Mouse (Mus musculus): Measurements from ENCODE around the gene Tigd3. TPM values are rescaled to one million over a fixed set of nuclear protein-coding genes. Genes with fewer than 3 reads are reported as not detected.

The Tigd3 gene
- polyA plus RNA-seq, 1 experiment = 0.28 TPM

- TF ChIP-seq GATA1 (IDR thresholded peaks at IDR 0.05; ENCODE audit: low read length) (no peak), TAL1 (IDR thresholded peaks at IDR 0.05; ENCODE audit: low read length) (no peak)
- H3K4me3 ChIP-seq (replicated peaks) = no peak overlapping the region
- H3K9me3 ChIP-seq (ENCODE audit: control insufficient read depth, low read length) = peaks cover 15% of the 10 kb centered on the region
- H3K36me3 ChIP-seq (ENCODE audit: control insufficient read depth) = peaks cover 69% of the 10 kb centered on the region
- H3K4me1 ChIP-seq (ENCODE audit: control insufficient read depth) = no peaks in the 10 kb centered on the region
- H3K27me3 ChIP-seq (ENCODE audit: control insufficient read depth) = no peaks in the 10 kb centered on the region; the same call in 1 of the 2 replicates
Measured at GRCm38 (mm10) chr19:5862335-5863085, 31.4 kb downstream of the Tigd3 start.

- peaks cover 14% of the 10 kb centered on the region for H3K4me1 ChIP-seq (ENCODE audit: control insufficient read depth)
- no peak for TF ChIP-seq TAL1 (IDR thresholded peaks at IDR 0.05; ENCODE audit: low read length)
- no peak for TF ChIP-seq GATA1 (IDR thresholded peaks at IDR 0.05; ENCODE audit: low read length)
- no peaks in the 10 kb centered on the region for H3K27me3 ChIP-seq (ENCODE audit: control insufficient read depth)
- H3K36me3 ChIP-seq (ENCODE audit: control insufficient read depth) = peaks cover 65% of the 10 kb centered on the region
- no peak overlapping the region for H3K4me3 ChIP-seq (replicated peaks)
- H3K9me3 ChIP-seq (ENCODE audit: control insufficient read depth, low read length) = peaks cover 6% of the 10 kb centered on the region
Measured at GRCm38 (mm10) chr19:5856604-5857003, 37.3 kb downstream of the Tigd3 start.

GRCm38 (mm10) chr19:5852035-5852722 is 41.8 kb downstream of the Tigd3 start:
- TF ChIP-seq TAL1 (IDR thresholded peaks at IDR 0.05; ENCODE audit: low read length) (no peak), GATA1 (IDR thresholded peaks at IDR 0.05; ENCODE audit: low read length) (no peak)
- peaks cover 34% of the 10 kb centered on the region for H3K36me3 ChIP-seq (ENCODE audit: control insufficient read depth)
- H3K4me3 ChIP-seq (replicated peaks) = no peak overlapping the region
- peaks cover 59% of the 10 kb centered on the region for H3K4me1 ChIP-seq (ENCODE audit: control insufficient read depth)
- H3K27me3 ChIP-seq (ENCODE audit: control insufficient read depth) = no peaks in the 10 kb centered on the region
- no peaks in the 10 kb centered on the region for H3K9me3 ChIP-seq (ENCODE audit: control insufficient read depth, low read length)

GRCm38 (mm10) chr19:5851481-5851971 is 42.4 kb downstream of the Tigd3 start:
- Histone ChIP-seq H3K9me3 (ENCODE audit: control insufficient read depth, low read length) (no peaks in the 10 kb centered on the region), H3K4me3 (replicated peaks) (peak overlapping the region; percentile 6), H3K36me3 (ENCODE audit: control insufficient read depth) (peaks cover 28% of the 10 kb centered on the region), H3K4me1 (ENCODE audit: control insufficient read depth) (peaks cover 65% of the 10 kb centered on the region), H3K27me3 (ENCODE audit: control insufficient read depth) (no peaks in the 10 kb centered on the region)
- no peak for TF ChIP-seq TAL1 (IDR thresholded peaks at IDR 0.05; ENCODE audit: low read length)
- no peak for TF ChIP-seq GATA1 (IDR thresholded peaks at IDR 0.05; ENCODE audit: low read length)

- H3K9me3 ChIP-seq (ENCODE audit: control insufficient read depth, low read length) = no peaks in the 10 kb centered on the region
- TF ChIP-seq GATA1 (IDR thresholded peaks at IDR 0.05; ENCODE audit: low read length) (no peak), TAL1 (IDR thresholded peaks at IDR 0.05; ENCODE audit: low read length) (no peak)
- H3K4me3 ChIP-seq (replicated peaks) = no peak overlapping the region
- H3K4me1 ChIP-seq (ENCODE audit: control insufficient read depth) = peaks cover 72% of the 10 kb centered on the region
- no peaks in the 10 kb centered on the region for H3K27me3 ChIP-seq (ENCODE audit: control insufficient read depth)
- peaks cover 24% of the 10 kb centered on the region for H3K36me3 ChIP-seq (ENCODE audit: control insufficient read depth)
Measured at GRCm38 (mm10) chr19:5850860-5851259, 43.1 kb downstream of the Tigd3 start.

GRCm38 (mm10) chr19:5849843-5850527 is 44.0 kb downstream of the Tigd3 start:
- peaks cover 79% of the 10 kb centered on the region for H3K4me1 ChIP-seq (ENCODE audit: control insufficient read depth)
- TF ChIP-seq TAL1 (IDR thresholded peaks at IDR 0.05; ENCODE audit: low read length) (no peak), GATA1 (IDR thresholded peaks at IDR 0.05; ENCODE audit: low read length) (no peak)
- H3K4me3 ChIP-seq (replicated peaks) = peak overlapping the region; percentile 67

GRCm38 (mm10) chr19:5848826-5849672 is 44.9 kb downstream of the Tigd3 start:
- Histone ChIP-seq H3K4me3 (replicated peaks) (peak overlapping the region; percentile 67), H3K4me1 (ENCODE audit: control insufficient read depth) (peaks cover 89% of the 10 kb centered on the region), H3K9me3 (ENCODE audit: control insufficient read depth, low read length) (no peaks in the 10 kb centered on the region), H3K36me3 (ENCODE audit: control insufficient read depth) (peaks cover 22% of the 10 kb centered on the region), H3K27me3 (ENCODE audit: control insufficient read depth) (no peaks in the 10 kb centered on the region)
- peak; percentile 59; the same call in 1 of the 2 replicates for TF ChIP-seq GATA1 (IDR thresholded peaks at IDR 0.05; ENCODE audit: low read length)
- no peak for TF ChIP-seq TAL1 (IDR thresholded peaks at IDR 0.05; ENCODE audit: low read length)

More at GRCm38 (mm10) chr19:5849843-5850527, 44.0 kb downstream of the Tigd3 start:
- no peaks in the 10 kb centered on the region for H3K27me3 ChIP-seq (ENCODE audit: control insufficient read depth)
- H3K9me3 ChIP-seq (ENCODE audit: control insufficient read depth, low read length) = no peaks in the 10 kb centered on the region
- peaks cover 20% of the 10 kb centered on the region for H3K36me3 ChIP-seq (ENCODE audit: control insufficient read depth)

Data from erythroblast, embryonic 14.5 days (primary cell).